ENCODE assay signal across 8 mouse cellular contexts in the genomic region with DNA sequence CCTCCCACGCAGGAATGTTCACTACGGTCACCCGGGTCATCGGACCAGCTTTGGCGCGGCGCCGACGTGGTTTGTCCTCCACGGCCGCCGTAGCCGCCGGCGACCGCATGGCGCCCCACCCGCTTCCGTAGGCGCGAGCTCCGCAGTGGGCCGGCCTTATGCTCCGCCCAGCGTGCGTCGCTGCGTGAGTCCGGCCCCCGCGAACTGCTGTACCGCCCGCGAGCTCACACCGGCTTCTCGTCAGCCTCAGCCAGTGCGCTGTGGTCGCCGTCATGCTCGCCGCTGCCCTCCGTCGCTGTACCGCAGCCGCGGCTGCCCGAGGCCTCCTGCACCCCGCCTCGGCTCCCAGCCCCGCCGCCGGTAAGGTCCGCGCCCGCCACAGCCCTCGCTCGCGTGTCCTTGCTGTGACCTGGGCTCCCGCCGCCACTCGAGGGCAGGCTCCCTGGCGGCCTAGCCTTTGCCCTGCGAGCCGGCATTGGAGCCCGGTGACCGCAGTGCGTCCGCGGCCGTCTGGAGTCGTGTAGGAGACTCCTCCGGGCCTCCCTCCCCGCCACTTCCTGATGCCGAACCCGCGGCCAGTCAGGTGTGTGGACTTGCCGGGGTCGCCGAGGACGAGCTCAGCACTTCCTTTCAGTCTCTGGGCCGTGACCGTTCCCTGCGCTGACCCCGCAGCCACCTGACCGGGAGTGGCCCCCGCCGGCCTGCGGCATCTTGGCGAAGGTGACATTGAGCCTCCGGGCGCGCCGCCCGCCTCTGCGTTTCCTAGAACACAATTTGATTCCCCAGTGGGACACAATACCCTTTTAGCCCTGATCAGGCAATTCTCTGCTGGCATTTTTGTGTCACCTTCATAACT. TPM values are rescaled to one million over a fixed set of nuclear protein-coding genes. Genes with fewer than 3 reads are reported as not detected.
A peak's percentile ranks its signal among the peaks of the same experiment; 100 is the strongest.
DNase-seq lines count a peak whose midpoint lies in the region; ATAC-seq and TF ChIP-seq lines count a peak whose summit lies in the region.

Gene Cox5a (plus strand): TSS at position 219 of the 856 bp plus-strand sequence.

- H3K4me1 ChIP-seq in heart, embryonic 14.5 days (ENCODE audit: control insufficient read depth in 2 of 2, insufficient read depth in 2 of 2, low read length in 2 of 2), result peaks cover 3 to 27% of the 10 kb centered on the region in 2 experiments
- H3K4me1 ChIP-seq in liver, embryonic 14.5 days (replicated peaks; ENCODE audit: control insufficient read depth in 2 of 2, insufficient read depth in 2 of 2, low read length in 1 of 2), result peaks cover 9 to 22% of the 10 kb centered on the region in 2 experiments
- H3K4me1 ChIP-seq in neural tube, embryonic 11.5 days (ENCODE audit: control insufficient read depth, insufficient read depth, low read length), result peaks cover 7% of the 10 kb centered on the region
- H3K4me1 ChIP-seq in stomach, postnatal 0 days (replicated peaks; ENCODE audit: control insufficient read depth, insufficient read depth), result 0 out of 2 replicates have a peak, but pooled peaks cover 2% of the 10 kb centered on the region

- peak within 1 kb of the TSS; percentile 78 for H3K4me2 ChIP-seq in heart, embryonic 14.5 days (ENCODE audit: low read length)
- peak within 1 kb of the TSS; percentile 92 for H3K4me2 ChIP-seq in liver, embryonic 14.5 days (ENCODE audit: low read depth)
- H3K4me2 ChIP-seq in neural tube, embryonic 11.5 days (ENCODE audit: low read depth), result peak within 1 kb of the TSS; percentile 73
- H3K4me2 ChIP-seq in stomach, postnatal 0 days (replicated peaks; ENCODE audit: low read depth), result peak within 1 kb of the TSS; percentile 87

- H3K9me3 ChIP-seq in heart, embryonic 14.5 days (ENCODE audit: control insufficient read depth, low read length), result no peaks in the 10 kb centered on the region
- H3K9me3 ChIP-seq in liver, embryonic 14.5 days (ENCODE audit: control insufficient read depth, low read length), result no peaks in the 10 kb centered on the region
- H3K9me3 ChIP-seq in neural tube, embryonic 11.5 days (ENCODE audit: control insufficient read depth, low read length), result no peaks in the 10 kb centered on the region
- no peaks in the 10 kb centered on the region for H3K9me3 ChIP-seq in stomach, postnatal 0 days (ENCODE audit: control insufficient read depth, low read length)

- DNase-seq in c-Kit-negative CD71-positive TER-119-positive erythroid progenitor cells, embryonic 14.5 days (ENCODE audit: low read depth, low spot score), result peak; percentile 84
- DNase-seq in fibroblast of lung, adult 2 months (ENCODE audit: low read depth), result peak; percentile 89
- peak; percentile 93 to 97 for DNase-seq in kidney, postnatal 25 days
- peak; percentile 85 to 91 (median 87) for DNase-seq in liver, embryonic 14.5 days (ENCODE audit: low read depth in 3 of 3, low spot score in 3 of 3)
- peak; percentile 94 for DNase-seq in neural tube, embryonic 11.5 days (ENCODE audit: low spot score)
- DNase-seq in stomach, postnatal 0 days (ENCODE audit: low spot score), result peak; percentile 94

- ATAC-seq in CD4-positive, CD25-positive, alpha-beta regulatory T cell, adult 4 months, result peak; percentile 90
- peak; percentile 96 for ATAC-seq in heart, embryonic 14.5 days (ENCODE audit: insufficient number of reproducible peaks, insufficient read depth, low FRiP score, low read depth)
- peak; percentile 98 for ATAC-seq in liver, embryonic 14.5 days (ENCODE audit: insufficient read depth)
- peak; percentile 95 for ATAC-seq in neural tube, embryonic 11.5 days (ENCODE audit: insufficient read depth, low FRiP score, low TSS enrichment)
- peak; percentile 97 for ATAC-seq in stomach, postnatal 0 days (ENCODE audit: low FRiP score, low TSS enrichment)

- H3K9ac ChIP-seq in heart, embryonic 14.5 days (ENCODE audit: low read length), result peak within 1 kb of the TSS; percentile 99
- peak within 1 kb of the TSS; percentile 86 for H3K9ac ChIP-seq in liver, embryonic 14.5 days (replicated peaks)
- peak within 1 kb of the TSS; percentile 95 for H3K9ac ChIP-seq in neural tube, embryonic 11.5 days (ENCODE audit: low read length)
- peak within 1 kb of the TSS; percentile 96 for H3K9ac ChIP-seq in stomach, postnatal 0 days (ENCODE audit: low read length)

- 0 out of 2 replicates have a peak, but pooled peaks cover 10% of the 10 kb centered on the region for H3K36me3 ChIP-seq in heart, embryonic 14.5 days (ENCODE audit: control insufficient read depth, insufficient read depth, low read length)
- H3K36me3 ChIP-seq in liver, embryonic 14.5 days (replicated peaks; ENCODE audit: control insufficient read depth, insufficient read depth, low read depth), result no peaks in the 10 kb centered on the region
- no peaks in the 10 kb centered on the region for H3K36me3 ChIP-seq in neural tube, embryonic 11.5 days (ENCODE audit: control insufficient read depth, insufficient read depth, low read length)
- no peaks in the 10 kb centered on the region for H3K36me3 ChIP-seq in stomach, postnatal 0 days (ENCODE audit: control insufficient read depth, insufficient read depth, low read length)

- under 1% methylated on average over 94 of the region's 95 CpGs for WGBS in heart, embryonic 14.5 days
- WGBS in liver, embryonic 14.5 days (ENCODE audit: insufficient replicate concordance), result under 1% methylated on average over 95 of the region's 95 CpGs
- under 1% methylated on average over 91 of the region's 95 CpGs for WGBS in neural tube, embryonic 11.5 days
- under 1% methylated on average over 89 of the region's 95 CpGs for WGBS in stomach, postnatal 0 days

- TF ChIP-seq EP300 in liver, embryonic 14.5 days (IDR thresholded peaks at IDR 0.05; ENCODE audit: low read depth), result 0 out of 2 replicates have a peak, but pooled peaks have one; percentile 53
- TF ChIP-seq EP300 in stomach, postnatal 0 days (optimal IDR thresholded peaks at IDR 0.05), result peak; percentile 70

- peak within 1 kb of the TSS; percentile 96 to 99 for H3K27ac ChIP-seq in heart, embryonic 14.5 days (replicated peaks in 1 of 2; ENCODE audit: control insufficient read depth in 1 of 2, insufficient read depth in 1 of 2, low read depth in 2 of 2, low read length in 2 of 2)
- peak within 1 kb of the TSS; percentile 72 for H3K27ac ChIP-seq in liver, embryonic 14.5 days
- H3K27ac ChIP-seq in neural tube, embryonic 11.5 days (ENCODE audit: low read depth, low read length), result peak within 1 kb of the TSS; percentile 89
- peak within 1 kb of the TSS; percentile 97 for H3K27ac ChIP-seq in stomach, postnatal 0 days (replicated peaks)

- peak within 1 kb of the TSS; percentile 91 to 98 for H3K4me3 ChIP-seq in heart, embryonic 14.5 days (ENCODE audit: control insufficient read depth in 1 of 2, insufficient read depth in 1 of 2, low read depth in 1 of 2, low read length in 2 of 2)
- peak within 1 kb of the TSS; percentile 77 to 79 for H3K4me3 ChIP-seq in liver, embryonic 14.5 days (ENCODE audit: insufficient read depth in 1 of 2, low read depth in 2 of 2, low read length in 2 of 2)
- H3K4me3 ChIP-seq in neural tube, embryonic 11.5 days (ENCODE audit: low read depth, low read length), result peak within 1 kb of the TSS; percentile 93
- H3K4me3 ChIP-seq in stomach, postnatal 0 days (ENCODE audit: low read depth, low read length), result peak within 1 kb of the TSS; percentile 93

- TF ChIP-seq CTCF in liver, embryonic 14.5 days (IDR thresholded peaks at IDR 0.05; ENCODE audit: low read depth), result 0 out of 2 replicates have a peak, but pooled peaks have one; percentile 2
- TF ChIP-seq CTCF in stomach, postnatal 0 days (IDR thresholded peaks at IDR 0.05; ENCODE audit: low read depth), result no peak; the same call in 1 of the 2 replicates

- H3K27me3 ChIP-seq in heart, embryonic 14.5 days (ENCODE audit: control insufficient read depth, insufficient read depth, low read length), result no peaks in the 10 kb centered on the region
- H3K27me3 ChIP-seq in liver, embryonic 14.5 days (ENCODE audit: control insufficient read depth, insufficient read depth, low read length), result no peaks in the 10 kb centered on the region
- H3K27me3 ChIP-seq in neural tube, embryonic 11.5 days (ENCODE audit: control insufficient read depth, insufficient read depth, low read length), result no peaks in the 10 kb centered on the region
- no peaks in the 10 kb centered on the region for H3K27me3 ChIP-seq in stomach, postnatal 0 days (ENCODE audit: control insufficient read depth, insufficient read depth, low read length)

RNA-seq across cellular contexts. Expression of gene Cox5a, which starts in this region (rescaled TPM):
- 100 to 1,000 TPM; 197 to 242 TPM for polyA plus RNA-seq in CD4-positive, CD25-positive, alpha-beta regulatory T cell, adult 4 months (2017; shearing (Covaris generic))
- polyA plus RNA-seq in heart, embryonic 14.5 days (2014; fragmentation: Nextera tagmentation; extraction: Ambion mirVana), result 1,689 and 1,756 TPM in 2 replicates
- polyA plus RNA-seq in liver, embryonic 14.5 days (2012; rRNA removed), result 104 and 121 TPM in 2 replicates
- polyA plus RNA-seq in liver, embryonic 14.5 days (2014; fragmentation: Nextera tagmentation; extraction: Ambion mirVana), result 316 and 317 TPM in 2 replicates
- polyA plus RNA-seq in neural tube, embryonic 11.5 days (2014; fragmentation: Nextera tagmentation; extraction: Ambion mirVana), result 688 and 702 TPM in 2 replicates
- polyA plus RNA-seq in stomach, postnatal 0 days (2015; fragmentation: Nextera tagmentation; extraction: Ambion mirVana), result 991 and 1,062 TPM in 2 replicates

Comparison
In these comparisons a context has a peak if more than half of its experiments do, and no peak if none do; other contexts are left out.
1. Peak in every context shown above with its lines: DNase-seq, ATAC-seq, H3K4me3 ChIP-seq and H3K27ac ChIP-seq.